Mouse (Mus musculus): ENCODE measurements at regions not wholly inside any gene's neighbourhood (a gene's known extent, or its start where the extent isn't known, plus 50 kb on each side); places are given as distances from the start of the nearest gene placed in this dataset.

- WGBS, result 55% methylated on average over 1 of the region's 1 CpGs
- Histone ChIP-seq H3K27me3 (no peaks in the 10 kb centered on the region), H3K9me3 (replicated peaks) (no peaks in the 10 kb centered on the region), H3K9ac (no peak overlapping the region), H3K4me1 (no peaks in the 10 kb centered on the region), H3K4me2 (no peak overlapping the region), H3K4me3 (replicated peaks) (no peak overlapping the region), H3K27ac (no peak overlapping the region), H3K36me3 (no peaks in the 10 kb centered on the region)
- no peak for ATAC-seq (replicated peaks; ENCODE audit: low FRiP score)
Measured at GRCm38 (mm10) chr6:36004701-36005100, 383.2 kb upstream of the Chrm2 start.

GRCm38 (mm10) chr6:36002090-36002489 lies 385.8 kb upstream of the Chrm2 start:
- Histone ChIP-seq H3K4me2 (no peak overlapping the region), H3K4me3 (replicated peaks) (no peak overlapping the region), H3K9me3 (replicated peaks) (no peaks in the 10 kb centered on the region), H3K27me3 (no peaks in the 10 kb centered on the region), H3K36me3 (no peaks in the 10 kb centered on the region), H3K4me1 (no peaks in the 10 kb centered on the region), H3K27ac (no peak overlapping the region), H3K9ac (no peak overlapping the region)
- 58% methylated on average over 3 of the region's 3 CpGs for WGBS
- ATAC-seq (replicated peaks; ENCODE audit: low FRiP score), result no peak

- no peak for ATAC-seq (replicated peaks; ENCODE audit: low FRiP score)
- H3K36me3 ChIP-seq, result no peaks in the 10 kb centered on the region
- H3K9me3 ChIP-seq (replicated peaks), result no peaks in the 10 kb centered on the region
- H3K9ac ChIP-seq, result no peak overlapping the region
- 63% methylated on average over 3 of the region's 3 CpGs for WGBS
- no peak overlapping the region for H3K27ac ChIP-seq
- no peaks in the 10 kb centered on the region for H3K4me1 ChIP-seq
- H3K27me3 ChIP-seq, result no peaks in the 10 kb centered on the region
- no peak overlapping the region for H3K4me2 ChIP-seq
- no peak overlapping the region for H3K4me3 ChIP-seq (replicated peaks)
Measured at GRCm38 (mm10) chr6:35988891-35989290, 399.0 kb upstream of the Chrm2 start.

- WGBS, result 98% methylated on average over 1 of the region's 1 CpGs
- Histone ChIP-seq H3K27me3 (no peaks in the 10 kb centered on the region), H3K4me2 (no peak overlapping the region), H3K9ac (no peak overlapping the region), H3K27ac (no peak overlapping the region), H3K4me1 (no peaks in the 10 kb centered on the region), H3K4me3 (replicated peaks) (no peak overlapping the region), H3K36me3 (no peaks in the 10 kb centered on the region), H3K9me3 (replicated peaks) (no peaks in the 10 kb centered on the region)
- no peak for ATAC-seq (replicated peaks; ENCODE audit: low FRiP score)
Measured at GRCm38 (mm10) chr6:35940071-35940470, 400.4 kb upstream of the Mtpn start.

GRCm38 (mm10) chr6:35924189-35924588 lies 384.5 kb upstream of the Mtpn start:
- Histone ChIP-seq H3K27me3 (no peaks in the 10 kb centered on the region), H3K4me3 (replicated peaks) (no peak overlapping the region), H3K4me1 (no peaks in the 10 kb centered on the region), H3K9me3 (replicated peaks) (no peaks in the 10 kb centered on the region), H3K9ac (no peak overlapping the region), H3K27ac (no peak overlapping the region), H3K36me3 (no peaks in the 10 kb centered on the region), H3K4me2 (no peak overlapping the region)
- ATAC-seq (replicated peaks; ENCODE audit: low FRiP score), result no peak

GRCm38 (mm10) chr6:35897990-35898389 lies 358.3 kb upstream of the Mtpn start:
- ATAC-seq (replicated peaks; ENCODE audit: low FRiP score), result no peak
- H3K9ac ChIP-seq, result no peak overlapping the region
- no peak overlapping the region for H3K4me2 ChIP-seq
- no peak overlapping the region for H3K27ac ChIP-seq
- H3K36me3 ChIP-seq, result no peaks in the 10 kb centered on the region
- 57% methylated on average over 2 of the region's 2 CpGs for WGBS
- no peak overlapping the region for H3K4me3 ChIP-seq (replicated peaks)
- no peaks in the 10 kb centered on the region for H3K27me3 ChIP-seq
- H3K9me3 ChIP-seq (replicated peaks), result no peaks in the 10 kb centered on the region
- H3K4me1 ChIP-seq, result no peaks in the 10 kb centered on the region

- H3K9me3 ChIP-seq (replicated peaks), result no peaks in the 10 kb centered on the region
- H3K36me3 ChIP-seq, result no peaks in the 10 kb centered on the region
- H3K27ac ChIP-seq, result no peak overlapping the region
- no peak for ATAC-seq (replicated peaks; ENCODE audit: low FRiP score)
- WGBS, result 84% methylated on average over 2 of the region's 2 CpGs
- H3K4me1 ChIP-seq, result no peaks in the 10 kb centered on the region
- H3K9ac ChIP-seq, result no peak overlapping the region
- H3K4me2 ChIP-seq, result no peak overlapping the region
- H3K4me3 ChIP-seq (replicated peaks), result no peak overlapping the region
- no peaks in the 10 kb centered on the region for H3K27me3 ChIP-seq
Measured at GRCm38 (mm10) chr6:35895692-35896091, 356.0 kb upstream of the Mtpn start.

GRCm38 (mm10) chr6:35874671-35875070 lies 335.0 kb upstream of the Mtpn start:
- no peak overlapping the region for H3K27ac ChIP-seq
- H3K4me3 ChIP-seq (replicated peaks), result no peak overlapping the region
- 87% methylated on average over 6 of the region's 6 CpGs for WGBS
- H3K9ac ChIP-seq, result no peak overlapping the region
- H3K27me3 ChIP-seq, result no peaks in the 10 kb centered on the region
- no peak for ATAC-seq (replicated peaks; ENCODE audit: low FRiP score)
- H3K4me1 ChIP-seq, result no peaks in the 10 kb centered on the region
- H3K4me2 ChIP-seq, result no peak overlapping the region
- no peaks in the 10 kb centered on the region for H3K36me3 ChIP-seq
- no peaks in the 10 kb centered on the region for H3K9me3 ChIP-seq (replicated peaks)

- no peak for ATAC-seq (replicated peaks; ENCODE audit: low FRiP score)
- Histone ChIP-seq H3K27ac (no peak overlapping the region), H3K4me2 (no peak overlapping the region)
Measured at GRCm38 (mm10) chr6:35871388-35871787, 331.7 kb upstream of the Mtpn start.

GRCm38 (mm10) chr6:35864218-35864617 lies 324.5 kb upstream of the Mtpn start:
- ATAC-seq (replicated peaks; ENCODE audit: low FRiP score), result no peak
- H3K27me3 ChIP-seq, result no peaks in the 10 kb centered on the region
- no peak overlapping the region for H3K9ac ChIP-seq
- H3K36me3 ChIP-seq, result no peaks in the 10 kb centered on the region
- 84% methylated on average over 6 of the region's 6 CpGs for WGBS
- no peak overlapping the region for H3K27ac ChIP-seq
- no peak overlapping the region for H3K4me3 ChIP-seq (replicated peaks)
- no peak overlapping the region for H3K4me2 ChIP-seq
- no peaks in the 10 kb centered on the region for H3K4me1 ChIP-seq
- H3K9me3 ChIP-seq (replicated peaks), result no peaks in the 10 kb centered on the region

More at GRCm38 (mm10) chr6:35871388-35871787, 331.7 kb upstream of the Mtpn start:
- no peak overlapping the region for H3K9ac ChIP-seq
- H3K36me3 ChIP-seq, result no peaks in the 10 kb centered on the region
- 81% methylated on average over 7 of the region's 7 CpGs for WGBS
- H3K9me3 ChIP-seq (replicated peaks), result no peaks in the 10 kb centered on the region
- no peaks in the 10 kb centered on the region for H3K27me3 ChIP-seq
- no peak overlapping the region for H3K4me3 ChIP-seq (replicated peaks)
- no peaks in the 10 kb centered on the region for H3K4me1 ChIP-seq

- Histone ChIP-seq H3K27me3 (no peaks in the 10 kb centered on the region), H3K4me3 (replicated peaks) (no peak overlapping the region), H3K4me1 (no peaks in the 10 kb centered on the region), H3K27ac (no peak overlapping the region), H3K9ac (no peak overlapping the region), H3K9me3 (replicated peaks) (no peaks in the 10 kb centered on the region), H3K4me2 (no peak overlapping the region), H3K36me3 (no peaks in the 10 kb centered on the region)
- 89% methylated on average over 5 of the region's 5 CpGs for WGBS
- ATAC-seq (replicated peaks; ENCODE audit: low FRiP score), result no peak
Measured at GRCm38 (mm10) chr6:35853993-35854392, 314.3 kb upstream of the Mtpn start.

- ATAC-seq (replicated peaks; ENCODE audit: low FRiP score), result no peak
- no peaks in the 10 kb centered on the region for H3K27me3 ChIP-seq
- H3K36me3 ChIP-seq, result no peaks in the 10 kb centered on the region
- H3K4me3 ChIP-seq (replicated peaks), result no peak overlapping the region
- H3K4me1 ChIP-seq, result no peaks in the 10 kb centered on the region
- H3K27ac ChIP-seq, result no peak overlapping the region
- no peaks in the 10 kb centered on the region for H3K9me3 ChIP-seq (replicated peaks)
- WGBS, result 80% methylated on average over 16 of the region's 16 CpGs
- H3K9ac ChIP-seq, result no peak overlapping the region
- H3K4me2 ChIP-seq, result no peak overlapping the region
Measured at GRCm38 (mm10) chr6:35816657-35817056, 277.0 kb upstream of the Mtpn start.

GRCm38 (mm10) chr6:35814476-35814875 lies 274.8 kb upstream of the Mtpn start:
- no peaks in the 10 kb centered on the region for H3K4me1 ChIP-seq

More at GRCm38 (mm10) chr6:35814476-35814875, 274.8 kb upstream of the Mtpn start:
- H3K9me3 ChIP-seq (replicated peaks), result no peaks in the 10 kb centered on the region
- no peak overlapping the region for H3K4me3 ChIP-seq (replicated peaks)
- H3K9ac ChIP-seq, result no peak overlapping the region
- H3K4me2 ChIP-seq, result no peak overlapping the region
- H3K27ac ChIP-seq, result no peak overlapping the region
- H3K36me3 ChIP-seq, result no peaks in the 10 kb centered on the region
- 77% methylated on average over 5 of the region's 5 CpGs for WGBS
- no peak for ATAC-seq (replicated peaks; ENCODE audit: low FRiP score)
- H3K27me3 ChIP-seq, result no peaks in the 10 kb centered on the region

Data from kidney, embryonic 15.5 days (tissue).